Mouse (Mus musculus): ENCODE measurements at regions not wholly inside any gene's neighbourhood (a gene's known extent, or its start where the extent isn't known, plus 50 kb on each side); places are given as distances from the start of the nearest gene placed in this dataset.

DNA sequence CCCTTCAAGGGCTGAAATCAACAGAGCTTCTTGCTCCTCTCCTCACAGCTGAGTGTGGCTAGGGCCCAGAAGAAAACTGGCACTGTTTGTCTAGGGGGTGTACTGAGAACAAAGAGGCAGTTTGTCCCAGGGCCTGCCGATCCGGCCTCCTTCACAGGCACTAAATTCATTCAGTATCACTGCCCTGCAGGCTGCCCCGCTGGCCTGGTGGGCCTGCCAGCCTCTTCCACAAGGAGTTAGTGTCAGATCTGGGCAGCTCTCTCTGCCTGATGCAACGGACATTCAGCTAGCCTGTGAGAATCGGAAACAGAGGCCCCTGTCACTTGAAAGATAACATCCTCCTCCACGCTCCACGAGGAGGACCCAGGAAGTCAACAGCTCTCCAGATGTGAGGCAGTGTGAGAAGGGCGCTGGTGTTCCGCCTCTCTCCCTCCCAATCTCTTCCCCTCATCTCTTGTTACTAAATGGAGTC, 83.5 kb upstream of the Usp24 start:
- H3K4me2 ChIP-seq (replicated peaks; ENCODE audit: low read depth, low read length), result no peak overlapping the region
- H3K4me1 ChIP-seq (ENCODE audit: insufficient read depth, low read depth, low read length), result no peaks in the 10 kb centered on the region
- peak; percentile 49 for ATAC-seq
- no peak for TF ChIP-seq CTCF (IDR thresholded peaks at IDR 0.05)
- TF ChIP-seq EP300 (IDR thresholded peaks at IDR 0.05), result no peak
- WGBS, result 17% methylated on average over 9 of the region's 9 CpGs
- no peak overlapping the region for H3K4me3 ChIP-seq (ENCODE audit: low read depth, low read length)
- H3K27ac ChIP-seq (ENCODE audit: low read length), result 0 out of 2 replicates have a peak overlapping the region, but pooled peaks have one; percentile 22
- no peaks in the 10 kb centered on the region for H3K36me3 ChIP-seq (ENCODE audit: insufficient read depth, low read length)
- peak; percentile 50 for DNase-seq (ENCODE audit: low spot score)
- H3K27me3 ChIP-seq (replicated peaks; ENCODE audit: insufficient read depth, low read length), result no peaks in the 10 kb centered on the region; the same call in 1 of the 2 replicates
- H3K9me3 ChIP-seq (ENCODE audit: low read length), result no peaks in the 10 kb centered on the region
- no peak overlapping the region for H3K9ac ChIP-seq (replicated peaks; ENCODE audit: low read depth)

DNA sequence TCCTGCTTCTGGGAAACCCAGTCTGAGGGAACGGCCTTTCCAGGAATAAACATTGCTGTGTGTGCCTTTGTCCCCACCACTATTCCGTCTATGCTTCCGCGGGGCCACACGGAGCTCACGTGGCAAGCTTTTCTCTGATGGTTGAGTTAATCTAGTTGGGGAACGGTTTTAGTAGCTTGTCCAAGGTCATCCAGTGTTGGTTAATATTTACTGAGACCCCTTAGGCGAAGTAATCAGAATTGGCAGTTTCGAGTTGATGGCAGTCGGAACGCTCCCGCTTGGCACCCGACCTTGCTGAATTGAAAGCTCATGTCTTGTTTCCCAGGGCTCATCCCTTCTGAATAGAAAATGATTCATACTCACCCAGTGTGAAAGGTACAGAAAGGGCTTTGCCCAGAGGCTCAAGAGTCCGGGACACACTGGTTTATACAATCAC, 71.6 kb upstream of the Usp24 start:
- Histone ChIP-seq H3K36me3 (ENCODE audit: insufficient read depth, low read length) (no peaks in the 10 kb centered on the region), H3K4me2 (replicated peaks; ENCODE audit: low read depth, low read length) (no peak overlapping the region), H3K9me3 (ENCODE audit: low read length) (no peaks in the 10 kb centered on the region), H3K9ac (replicated peaks; ENCODE audit: low read depth) (no peak overlapping the region), H3K27ac (ENCODE audit: low read length) (no peak overlapping the region), H3K4me1 (ENCODE audit: insufficient read depth, low read depth, low read length) (no peaks in the 10 kb centered on the region), H3K27me3 (replicated peaks; ENCODE audit: insufficient read depth, low read length) (no peaks in the 10 kb centered on the region), H3K4me3 (ENCODE audit: low read depth, low read length) (no peak overlapping the region)
- no peak for ATAC-seq
- 85% methylated on average over 14 of the region's 14 CpGs for WGBS
- no peak for DNase-seq (ENCODE audit: low spot score)
- TF ChIP-seq CTCF (IDR thresholded peaks at IDR 0.05) (no peak), EP300 (IDR thresholded peaks at IDR 0.05) (no peak)

GRCm38 (mm10) chr4:106244826-106245510, 71.0 kb upstream of the Usp24 start:
- no peaks in the 10 kb centered on the region for H3K4me1 ChIP-seq (ENCODE audit: insufficient read depth, low read depth, low read length)
- 72% methylated on average over 9 of the region's 9 CpGs for WGBS
- no peak overlapping the region for H3K27ac ChIP-seq (ENCODE audit: low read length)
- H3K36me3 ChIP-seq (ENCODE audit: insufficient read depth, low read length), result no peaks in the 10 kb centered on the region
- no peak for DNase-seq (ENCODE audit: low spot score)
- TF ChIP-seq CTCF (IDR thresholded peaks at IDR 0.05), result no peak
- no peak for TF ChIP-seq EP300 (IDR thresholded peaks at IDR 0.05)
- H3K27me3 ChIP-seq (replicated peaks; ENCODE audit: insufficient read depth, low read length), result no peaks in the 10 kb centered on the region
- no peak overlapping the region for H3K4me2 ChIP-seq (replicated peaks; ENCODE audit: low read depth, low read length)
- H3K9me3 ChIP-seq (ENCODE audit: low read length), result no peaks in the 10 kb centered on the region
- no peak overlapping the region for H3K9ac ChIP-seq (replicated peaks; ENCODE audit: low read depth)
- ATAC-seq, result no peak
- no peak overlapping the region for H3K4me3 ChIP-seq (ENCODE audit: low read depth, low read length)

DNA sequence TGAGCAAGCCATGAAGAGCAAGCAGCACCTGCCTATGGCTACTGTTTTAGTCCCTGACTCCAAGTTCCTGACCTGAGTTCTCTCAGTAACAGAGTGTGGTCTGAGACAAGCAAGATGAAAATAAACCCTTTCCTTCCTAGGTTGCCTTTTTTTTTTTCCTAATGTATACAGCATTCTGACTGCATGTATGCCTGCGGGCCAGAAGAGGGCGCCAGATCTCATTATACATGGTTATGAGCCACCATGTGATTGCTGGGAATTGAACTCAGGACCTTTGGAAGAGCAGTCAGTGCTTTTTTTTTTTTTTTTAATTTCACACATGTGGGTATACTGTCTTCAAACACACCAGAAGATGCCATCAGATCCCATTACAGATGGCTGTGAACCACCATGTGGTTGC, 69.3 kb upstream of the Usp24 start:
- Histone ChIP-seq H3K9me3 (ENCODE audit: low read length) (no peaks in the 10 kb centered on the region), H3K4me3 (ENCODE audit: low read depth, low read length) (no peak overlapping the region), H3K36me3 (ENCODE audit: insufficient read depth, low read length) (no peaks in the 10 kb centered on the region), H3K4me1 (ENCODE audit: insufficient read depth, low read depth, low read length) (no peaks in the 10 kb centered on the region), H3K4me2 (replicated peaks; ENCODE audit: low read depth, low read length) (no peak overlapping the region), H3K27ac (ENCODE audit: low read length) (no peak overlapping the region), H3K9ac (replicated peaks; ENCODE audit: low read depth) (no peak overlapping the region), H3K27me3 (replicated peaks; ENCODE audit: insufficient read depth, low read length) (no peaks in the 10 kb centered on the region)
- DNase-seq (ENCODE audit: low spot score), result no peak
- ATAC-seq, result no peak
- 73% methylated on average over 2 of the region's 2 CpGs for WGBS
- TF ChIP-seq EP300 (IDR thresholded peaks at IDR 0.05) (no peak), CTCF (IDR thresholded peaks at IDR 0.05) (no peak; the same call in 1 of the 2 replicates)

GRCm38 (mm10) chr4:106247398-106247797, 68.6 kb upstream of the Usp24 start:
- Histone ChIP-seq H3K9me3 (ENCODE audit: low read length) (no peaks in the 10 kb centered on the region), H3K9ac (replicated peaks; ENCODE audit: low read depth) (no peak overlapping the region), H3K4me2 (replicated peaks; ENCODE audit: low read depth, low read length) (no peak overlapping the region), H3K4me3 (ENCODE audit: low read depth, low read length) (no peak overlapping the region), H3K27me3 (replicated peaks; ENCODE audit: insufficient read depth, low read length) (no peaks in the 10 kb centered on the region), H3K4me1 (ENCODE audit: insufficient read depth, low read depth, low read length) (no peaks in the 10 kb centered on the region), H3K36me3 (ENCODE audit: insufficient read depth, low read length) (no peaks in the 10 kb centered on the region), H3K27ac (ENCODE audit: low read length) (no peak overlapping the region)
- DNase-seq (ENCODE audit: low spot score) (no peak), ATAC-seq (no peak)
- TF ChIP-seq CTCF (IDR thresholded peaks at IDR 0.05) (no peak), EP300 (IDR thresholded peaks at IDR 0.05) (no peak)
- WGBS, result 91% methylated on average over 5 of the region's 5 CpGs

DNA sequence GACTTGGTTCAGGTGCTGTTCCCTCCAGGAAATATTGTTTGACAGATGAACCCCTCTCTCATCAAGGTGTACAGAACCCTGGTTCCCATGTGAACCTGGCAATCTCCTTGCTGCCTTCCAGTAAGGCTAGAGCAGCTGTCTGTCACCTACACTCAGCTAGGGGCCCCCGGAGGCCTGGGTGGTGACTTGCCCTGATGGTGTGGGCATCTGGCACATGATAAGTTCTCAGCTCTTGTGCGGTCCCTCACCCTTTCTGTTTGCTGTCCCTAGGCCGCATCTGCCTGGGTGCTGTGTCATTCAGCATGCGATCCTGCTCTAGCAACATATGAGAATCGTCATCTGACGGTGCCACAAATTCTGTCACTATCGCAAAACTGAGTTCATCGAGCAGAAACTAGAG, 67.7 kb upstream of the Usp24 start:
- Histone ChIP-seq H3K27me3 (replicated peaks; ENCODE audit: insufficient read depth, low read length) (no peaks in the 10 kb centered on the region), H3K36me3 (ENCODE audit: insufficient read depth, low read length) (no peaks in the 10 kb centered on the region), H3K4me2 (replicated peaks; ENCODE audit: low read depth, low read length) (no peak overlapping the region), H3K4me3 (ENCODE audit: low read depth, low read length) (no peak overlapping the region), H3K4me1 (ENCODE audit: insufficient read depth, low read depth, low read length) (no peaks in the 10 kb centered on the region), H3K9ac (replicated peaks; ENCODE audit: low read depth) (no peak overlapping the region), H3K9me3 (ENCODE audit: low read length) (no peaks in the 10 kb centered on the region), H3K27ac (ENCODE audit: low read length) (no peak overlapping the region)
- WGBS, result 71% methylated on average over 8 of the region's 8 CpGs
- TF ChIP-seq CTCF (IDR thresholded peaks at IDR 0.05) (no peak), EP300 (IDR thresholded peaks at IDR 0.05) (no peak)
- ATAC-seq (no peak), DNase-seq (ENCODE audit: low spot score) (no peak)
